Mouse (Mus musculus): ENCODE data around the gene Szt2. TPM values are rescaled to one million over a fixed set of nuclear protein-coding genes. Genes with fewer than 3 reads are reported as not detected.

The Szt2 gene
- 1.6 TPM for polyA plus RNA-seq (2014; fragmentation: Illumina TruSeq; extraction: RNeasy Lipid Tissue Mini Kit (QIAGEN cat#74804); ENCODE audit: low read depth, low replicate concordance)

GRCm38 (mm10) chr4:118409142-118409900, at the start of gene Szt2, which contains the start of gene Med8:
Szt2 (minus strand) TSS chr4:118409273.
Med8 (plus strand) TSS chr4:118409337.

GRCm38 (mm10) chr4:118457345-118457975, 48.4 kb upstream of the Szt2 start, which contains the start of gene Mpl:
Mpl (minus strand) TSS chr4:118457513.

GRCm38 (mm10) chr4:118436820-118437603, 27.9 kb upstream of the Szt2 start, which contains the start of gene Cdc20:
Cdc20 (minus strand) TSS chr4:118437352.

GRCm38 (mm10) chr4:118427768-118428451, 18.8 kb upstream of the Szt2 start, which contains the start of gene Elovl1:
Elovl1 (plus strand) TSS chr4:118428093.

Other genes with a start within 250 kb of the Szt2 start
- gene Kdm4a, start 229.2 kb downstream of the Szt2 start, polyA plus RNA-seq (2014; fragmentation: Illumina TruSeq; extraction: RNeasy Lipid Tissue Mini Kit (QIAGEN cat#74804); ENCODE audit: low read depth, low replicate concordance) = 2.2 TPM
- gene Ptprf, start 117.9 kb downstream of the Szt2 start, polyA plus RNA-seq (2014; fragmentation: Illumina TruSeq; extraction: RNeasy Lipid Tissue Mini Kit (QIAGEN cat#74804); ENCODE audit: low read depth, low replicate concordance) = 0.70 TPM
- gene Med8, start 64 bp upstream of the Szt2 start, polyA plus RNA-seq (2014; fragmentation: Illumina TruSeq; extraction: RNeasy Lipid Tissue Mini Kit (QIAGEN cat#74804); ENCODE audit: low read depth, low replicate concordance) = 38.6 TPM
- gene Elovl1, start 18.8 kb upstream of the Szt2 start, polyA plus RNA-seq (2014; fragmentation: Illumina TruSeq; extraction: RNeasy Lipid Tissue Mini Kit (QIAGEN cat#74804); ENCODE audit: low read depth, low replicate concordance) = 2.8 TPM
- gene Cdc20, start 28.1 kb upstream of the Szt2 start, polyA plus RNA-seq (2014; fragmentation: Illumina TruSeq; extraction: RNeasy Lipid Tissue Mini Kit (QIAGEN cat#74804); ENCODE audit: low read depth, low replicate concordance) = 23.1 TPM
- not detected for gene Mpl, start 48.2 kb upstream of the Szt2 start, polyA plus RNA-seq (2014; fragmentation: Illumina TruSeq; extraction: RNeasy Lipid Tissue Mini Kit (QIAGEN cat#74804); ENCODE audit: low read depth, low replicate concordance)
- gene Tie1, start 80.8 kb upstream of the Szt2 start, polyA plus RNA-seq (2014; fragmentation: Illumina TruSeq; extraction: RNeasy Lipid Tissue Mini Kit (QIAGEN cat#74804); ENCODE audit: low read depth, low replicate concordance) = 0.18 TPM
- gene 2610528J11Rik, start 117.7 kb upstream of the Szt2 start, polyA plus RNA-seq (2014; fragmentation: Illumina TruSeq; extraction: RNeasy Lipid Tissue Mini Kit (QIAGEN cat#74804); ENCODE audit: low read depth, low replicate concordance) = not detected
- gene Tmem125, start 134.8 kb upstream of the Szt2 start, polyA plus RNA-seq (2014; fragmentation: Illumina TruSeq; extraction: RNeasy Lipid Tissue Mini Kit (QIAGEN cat#74804); ENCODE audit: low read depth, low replicate concordance) = not detected
- gene Cfap57, start 211.5 kb upstream of the Szt2 start, polyA plus RNA-seq (2014; fragmentation: Illumina TruSeq; extraction: RNeasy Lipid Tissue Mini Kit (QIAGEN cat#74804); ENCODE audit: low read depth, low replicate concordance) = 92.6 TPM
- 39.9 TPM for gene Ebna1bp2, start 211.5 kb upstream of the Szt2 start, polyA plus RNA-seq (2014; fragmentation: Illumina TruSeq; extraction: RNeasy Lipid Tissue Mini Kit (QIAGEN cat#74804); ENCODE audit: low read depth, low replicate concordance)
- gene Olfr62, start 249.7 kb upstream of the Szt2 start, polyA plus RNA-seq (2014; fragmentation: Illumina TruSeq; extraction: RNeasy Lipid Tissue Mini Kit (QIAGEN cat#74804); ENCODE audit: low read depth, low replicate concordance) = 0.25 TPM